Mouse (Mus musculus): ENCODE data around the gene Thrb. TPM values are rescaled to one million over a fixed set of nuclear protein-coding genes. Genes with fewer than 3 reads are reported as not detected.

Thrb gene
- polyA plus RNA-seq, 2 experiments = 0.86 to 2.5 TPM

- Histone ChIP-seq H3K27ac (no peak overlapping the region), H3K4me2 (ENCODE audit: low read depth) (no peak overlapping the region), H3K36me3 (replicated peaks; ENCODE audit: control insufficient read depth, insufficient read depth, low read depth) (no peaks in the 10 kb centered on the region), H3K9ac (replicated peaks) (no peak overlapping the region), H3K4me3 (ENCODE audit: insufficient read depth in 1 of 2, low read depth in 2 of 2, low read length in 2 of 2) (no peak overlapping the region), H3K27me3 (ENCODE audit: control insufficient read depth, insufficient read depth, low read length) (no peaks in the 10 kb centered on the region), H3K4me1 (replicated peaks; ENCODE audit: control insufficient read depth in 2 of 2, insufficient read depth in 2 of 2, low read length in 1 of 2) (no peaks in the 10 kb centered on the region), H3K9me3 (ENCODE audit: control insufficient read depth, low read length) (no peaks in the 10 kb centered on the region)
- DNase-seq (ENCODE audit: low read depth in 3 of 3, low spot score in 3 of 3) (no peak), ATAC-seq (ENCODE audit: insufficient read depth) (no peak)
- WGBS (ENCODE audit: insufficient replicate concordance) = 50% methylated on average over 1 of the region's 1 CpGs
- no peak for TF ChIP-seq CTCF (IDR thresholded peaks at IDR 0.05; ENCODE audit: low read depth)
- no peak for TF ChIP-seq EP300 (IDR thresholded peaks at IDR 0.05; ENCODE audit: low read depth)
These were observed 367.8 kb downstream of the Thrb start for GRCm38 (mm10) chr14:18027867-18028266.

GRCm38 (mm10) chr14:18029181-18029932 is 369.3 kb downstream of the Thrb start:
- WGBS (ENCODE audit: insufficient replicate concordance) = 35% methylated on average over 2 of the region's 2 CpGs
- Histone ChIP-seq H3K9me3 (ENCODE audit: control insufficient read depth, low read length) (no peaks in the 10 kb centered on the region), H3K9ac (replicated peaks) (no peak overlapping the region), H3K27ac (no peak overlapping the region), H3K4me3 (ENCODE audit: insufficient read depth in 1 of 2, low read depth in 2 of 2, low read length in 2 of 2) (no peak overlapping the region), H3K4me1 (replicated peaks; ENCODE audit: control insufficient read depth in 2 of 2, insufficient read depth in 2 of 2, low read length in 1 of 2) (no peaks in the 10 kb centered on the region), H3K36me3 (replicated peaks; ENCODE audit: control insufficient read depth, insufficient read depth, low read depth) (no peaks in the 10 kb centered on the region), H3K27me3 (ENCODE audit: control insufficient read depth, insufficient read depth, low read length) (no peaks in the 10 kb centered on the region), H3K4me2 (ENCODE audit: low read depth) (no peak overlapping the region)
- ATAC-seq (ENCODE audit: insufficient read depth) (no peak), DNase-seq (ENCODE audit: low read depth in 3 of 3, low spot score in 3 of 3) (no peak)
- TF ChIP-seq CTCF (IDR thresholded peaks at IDR 0.05; ENCODE audit: low read depth) (no peak), EP300 (IDR thresholded peaks at IDR 0.05; ENCODE audit: low read depth) (no peak)

GRCm38 (mm10) chr14:18031941-18032340 is 371.9 kb downstream of the Thrb start:
- Histone ChIP-seq H3K27me3 (ENCODE audit: control insufficient read depth, insufficient read depth, low read length) (no peaks in the 10 kb centered on the region), H3K27ac (no peak overlapping the region), H3K4me1 (replicated peaks; ENCODE audit: control insufficient read depth in 2 of 2, insufficient read depth in 2 of 2, low read length in 1 of 2) (no peaks in the 10 kb centered on the region), H3K4me2 (ENCODE audit: low read depth) (no peak overlapping the region), H3K4me3 (ENCODE audit: insufficient read depth in 1 of 2, low read depth in 2 of 2, low read length in 2 of 2) (no peak overlapping the region), H3K36me3 (replicated peaks; ENCODE audit: control insufficient read depth, insufficient read depth, low read depth) (no peaks in the 10 kb centered on the region), H3K9ac (replicated peaks) (no peak overlapping the region), H3K9me3 (ENCODE audit: control insufficient read depth, low read length) (no peaks in the 10 kb centered on the region)
- no peak for DNase-seq (ENCODE audit: low read depth in 3 of 3, low spot score in 3 of 3)
- WGBS (ENCODE audit: insufficient replicate concordance) = 44% methylated on average over 3 of the region's 3 CpGs
- TF ChIP-seq EP300 (IDR thresholded peaks at IDR 0.05; ENCODE audit: low read depth) (no peak), CTCF (IDR thresholded peaks at IDR 0.05; ENCODE audit: low read depth) (no peak)
- no peak for ATAC-seq (ENCODE audit: insufficient read depth)

GRCm38 (mm10) chr14:18036573-18036972 is 376.5 kb downstream of the Thrb start:
- TF ChIP-seq CTCF (IDR thresholded peaks at IDR 0.05; ENCODE audit: low read depth) = no peak
- no peak for TF ChIP-seq EP300 (IDR thresholded peaks at IDR 0.05; ENCODE audit: low read depth)
- H3K4me1 ChIP-seq (replicated peaks; ENCODE audit: control insufficient read depth in 2 of 2, insufficient read depth in 2 of 2, low read length in 1 of 2) = no peaks in the 10 kb centered on the region
- H3K36me3 ChIP-seq (replicated peaks; ENCODE audit: control insufficient read depth, insufficient read depth, low read depth) = no peaks in the 10 kb centered on the region
- no peak overlapping the region for H3K4me2 ChIP-seq (ENCODE audit: low read depth)
- ATAC-seq (ENCODE audit: insufficient read depth) = no peak
- no peak overlapping the region for H3K9ac ChIP-seq (replicated peaks)
- no peak overlapping the region for H3K4me3 ChIP-seq (ENCODE audit: insufficient read depth in 1 of 2, low read depth in 2 of 2, low read length in 2 of 2)
- no peak overlapping the region for H3K27ac ChIP-seq
- no peak for DNase-seq (ENCODE audit: low read depth in 3 of 3, low spot score in 3 of 3)
- no peaks in the 10 kb centered on the region for H3K27me3 ChIP-seq (ENCODE audit: control insufficient read depth, insufficient read depth, low read length)
- WGBS (ENCODE audit: insufficient replicate concordance) = 59% methylated on average over 5 of the region's 5 CpGs
- no peaks in the 10 kb centered on the region for H3K9me3 ChIP-seq (ENCODE audit: control insufficient read depth, low read length)

- Histone ChIP-seq H3K9me3 (ENCODE audit: control insufficient read depth, low read length) (no peaks in the 10 kb centered on the region), H3K36me3 (replicated peaks; ENCODE audit: control insufficient read depth, insufficient read depth, low read depth) (no peaks in the 10 kb centered on the region), H3K4me1 (replicated peaks; ENCODE audit: control insufficient read depth in 2 of 2, insufficient read depth in 2 of 2, low read length in 1 of 2) (no peaks in the 10 kb centered on the region), H3K9ac (replicated peaks) (no peak overlapping the region), H3K27ac (no peak overlapping the region), H3K4me2 (ENCODE audit: low read depth) (no peak overlapping the region), H3K27me3 (ENCODE audit: control insufficient read depth, insufficient read depth, low read length) (no peaks in the 10 kb centered on the region), H3K4me3 (ENCODE audit: insufficient read depth in 1 of 2, low read depth in 2 of 2, low read length in 2 of 2) (no peak overlapping the region)
- WGBS (ENCODE audit: insufficient replicate concordance) = 45% methylated on average over 5 of the region's 5 CpGs
- DNase-seq (ENCODE audit: low read depth in 3 of 3, low spot score in 3 of 3) (no peak), ATAC-seq (ENCODE audit: insufficient read depth) (no peak)
- TF ChIP-seq CTCF (IDR thresholded peaks at IDR 0.05; ENCODE audit: low read depth) (no peak), EP300 (IDR thresholded peaks at IDR 0.05; ENCODE audit: low read depth) (no peak)
These were observed 402.2 kb downstream of the Thrb start for GRCm38 (mm10) chr14:18062082-18062772.

Data from liver, embryonic 14.5 days (tissue).